Mouse (Mus musculus): ENCODE results near the gene Ubac1. TPM values are rescaled to one million over a fixed set of nuclear protein-coding genes. Genes with fewer than 3 reads are reported as not detected.
A peak's percentile ranks its signal among the peaks of the same experiment; 100 is the strongest.

The Ubac1 gene
- total and polyA plus RNA-seq, 2 experiments: 23.9 to 25.4 TPM

DNA sequence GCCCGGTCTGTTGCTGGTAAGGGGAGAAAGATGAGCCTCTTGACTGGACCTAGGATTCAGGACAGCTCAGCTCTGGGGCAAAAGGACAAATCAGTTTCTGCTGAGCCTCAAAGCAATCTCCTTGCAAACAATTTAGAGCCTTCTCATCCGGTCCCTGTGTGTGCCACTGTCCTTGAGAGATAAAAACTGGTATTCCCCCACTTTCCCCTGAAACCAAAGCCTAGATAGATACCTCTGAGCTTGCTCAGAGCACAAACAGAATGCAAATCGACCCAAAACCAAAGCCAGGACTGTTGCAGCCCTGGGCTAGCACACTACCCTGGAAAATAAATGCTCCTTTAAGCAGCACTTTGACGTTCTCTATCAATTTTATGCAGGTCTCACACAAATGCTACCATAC is 42.5 kb downstream of the Ubac1 start:
- 49% methylated on average over 4 of the region's 4 CpGs for WGBS
- Histone ChIP-seq H3K4me3 (ENCODE audit: insufficient read depth, low read depth, low read length) (no peak overlapping the region), H3K27ac (replicated peaks; ENCODE audit: insufficient read depth, low read depth, low read length) (0 out of 2 replicates have a peak overlapping the region, but pooled peaks have one; percentile 2), H3K27me3 (ENCODE audit: control insufficient read depth, insufficient read depth, low read length) (no peaks in the 10 kb centered on the region), H3K36me3 (ENCODE audit: control insufficient read depth, insufficient read depth, low read length) (no peaks in the 10 kb centered on the region), H3K79me2 (ENCODE audit: control insufficient read depth, insufficient read depth, low read length) (peaks cover 21% of the 10 kb centered on the region; the same call in 1 of the 2 replicates), H3K9ac (ENCODE audit: low read depth, low read length) (no peak overlapping the region), H3K4me1 (ENCODE audit: control insufficient read depth, insufficient read depth, low read length) (peaks cover 5% of the 10 kb centered on the region; the same call in 1 of the 2 replicates)
- no peak for TF ChIP-seq CTCF (IDR thresholded peaks at IDR 0.05; ENCODE audit: low read depth, low read length)
- TF ChIP-seq POLR2A (IDR thresholded peaks at IDR 0.05; ENCODE audit: extremely low read depth, insufficient read depth, low read length): no peak
- DNase-seq (ENCODE audit: extremely low read depth, low read depth, low spot score): no peak

DNA sequence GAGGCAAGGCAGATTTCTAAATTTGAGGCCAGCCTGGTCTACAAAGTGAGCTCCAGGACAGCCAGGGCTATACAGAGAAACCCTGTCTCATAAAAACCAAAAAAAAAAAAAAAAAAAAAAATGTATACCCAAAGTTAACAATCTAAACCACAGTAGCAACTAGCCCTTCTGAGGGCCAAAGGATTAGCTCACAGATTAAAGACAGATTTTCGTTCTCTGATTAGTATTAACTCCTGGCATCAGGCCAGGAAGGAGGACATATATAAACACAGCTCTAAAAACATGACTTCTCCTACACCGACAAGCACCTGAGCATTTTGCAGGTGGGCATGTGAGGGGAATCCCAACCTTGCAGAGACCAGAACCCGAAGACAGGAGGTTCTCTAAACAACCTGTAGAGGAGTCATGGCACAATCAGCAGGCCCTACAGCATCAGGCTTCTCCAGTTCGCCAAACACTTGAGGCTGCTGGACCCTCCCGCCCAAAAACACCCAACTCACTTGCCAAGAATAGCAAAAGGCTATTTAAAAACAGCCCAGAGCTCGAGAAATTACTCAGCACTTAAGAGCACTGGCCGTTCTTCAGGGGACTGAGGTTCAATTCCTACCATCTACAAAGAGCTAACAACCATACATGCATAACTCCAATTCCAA is 43.8 kb downstream of the Ubac1 start:
- H3K4me1 ChIP-seq (ENCODE audit: control insufficient read depth, insufficient read depth, low read length): peaks cover 5% of the 10 kb centered on the region; the same call in 1 of the 2 replicates
- H3K4me3 ChIP-seq (ENCODE audit: insufficient read depth, low read depth, low read length): no peak overlapping the region
- peaks cover 28% of the 10 kb centered on the region; the same call in 1 of the 2 replicates for H3K79me2 ChIP-seq (ENCODE audit: control insufficient read depth, insufficient read depth, low read length)
- TF ChIP-seq POLR2A (IDR thresholded peaks at IDR 0.05; ENCODE audit: extremely low read depth, insufficient read depth, low read length): no peak
- no peaks in the 10 kb centered on the region for H3K27me3 ChIP-seq (ENCODE audit: control insufficient read depth, insufficient read depth, low read length)
- no peak overlapping the region for H3K27ac ChIP-seq (replicated peaks; ENCODE audit: insufficient read depth, low read depth, low read length)
- WGBS: 79% methylated on average over 7 of the region's 7 CpGs
- no peak for DNase-seq (ENCODE audit: extremely low read depth, low read depth, low spot score)
- no peaks in the 10 kb centered on the region for H3K36me3 ChIP-seq (ENCODE audit: control insufficient read depth, insufficient read depth, low read length)
- no peak overlapping the region for H3K9ac ChIP-seq (ENCODE audit: low read depth, low read length)

DNA sequence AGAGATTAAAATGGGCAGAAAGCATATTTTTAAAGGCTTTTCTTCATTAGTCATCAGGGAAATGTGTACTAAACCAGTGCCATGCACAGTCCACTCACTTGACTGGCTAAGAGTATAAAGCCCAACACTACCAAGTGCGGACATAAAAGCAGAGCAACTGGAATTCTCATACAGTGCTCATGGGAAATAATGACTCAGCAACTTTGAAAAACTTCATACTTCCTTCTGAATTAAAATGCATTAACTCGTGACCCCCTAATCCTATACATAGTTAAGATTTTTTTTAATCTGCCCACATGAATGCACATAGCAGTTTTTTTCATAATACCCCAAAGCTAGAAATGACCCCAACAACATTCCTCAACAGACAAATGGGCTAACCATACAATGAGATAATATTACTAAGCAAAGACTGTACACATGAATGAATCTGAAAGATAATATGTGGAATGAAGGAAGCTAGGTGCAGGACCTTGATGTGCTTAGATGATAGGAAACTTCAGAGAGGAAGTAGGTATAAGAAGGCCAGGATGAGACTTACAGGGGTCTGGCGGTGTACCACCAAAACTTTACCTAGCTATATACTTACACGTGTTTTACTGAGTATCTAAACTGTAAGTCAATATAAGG is 46.3 kb downstream of the Ubac1 start:
- Histone ChIP-seq H3K36me3 (ENCODE audit: control insufficient read depth, insufficient read depth, low read length) (no peaks in the 10 kb centered on the region), H3K4me3 (ENCODE audit: insufficient read depth, low read depth, low read length) (no peak overlapping the region), H3K27me3 (ENCODE audit: control insufficient read depth, insufficient read depth, low read length) (no peaks in the 10 kb centered on the region), H3K4me1 (ENCODE audit: control insufficient read depth, insufficient read depth, low read length) (peaks cover 3% of the 10 kb centered on the region; the same call in 1 of the 2 replicates), H3K79me2 (ENCODE audit: control insufficient read depth, insufficient read depth, low read length) (peaks cover 29% of the 10 kb centered on the region; the same call in 1 of the 2 replicates), H3K27ac (replicated peaks; ENCODE audit: insufficient read depth, low read depth, low read length) (no peak overlapping the region), H3K9ac (ENCODE audit: low read depth, low read length) (no peak overlapping the region)
- WGBS: 92% methylated on average over 4 of the region's 4 CpGs
- no peak for DNase-seq (ENCODE audit: extremely low read depth, low read depth, low spot score)
- TF ChIP-seq POLR2A (IDR thresholded peaks at IDR 0.05; ENCODE audit: extremely low read depth, insufficient read depth, low read length): no peak
- no peak for TF ChIP-seq CTCF (IDR thresholded peaks at IDR 0.05; ENCODE audit: low read depth, low read length)

DNA sequence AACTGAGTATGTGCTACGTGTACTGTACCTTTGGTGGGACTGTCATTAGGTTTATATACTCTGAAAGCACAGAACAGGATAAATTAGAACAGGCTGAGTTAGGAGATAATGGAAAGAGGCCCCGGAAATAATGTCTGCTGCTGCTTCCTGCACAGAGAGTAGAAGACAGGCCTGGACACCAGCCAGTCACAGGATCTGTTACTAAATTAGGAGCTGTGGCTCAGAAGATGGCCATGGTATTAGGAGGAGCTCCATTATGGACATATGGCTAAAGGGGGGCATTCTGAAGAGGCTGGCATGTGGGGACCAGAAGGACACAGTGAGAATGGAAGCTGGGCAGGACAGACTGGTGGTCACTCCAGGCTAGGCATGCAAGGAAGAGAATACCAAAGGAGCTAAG is 51.1 kb downstream of the Ubac1 start:
- H3K9ac ChIP-seq (ENCODE audit: low read depth, low read length): no peak overlapping the region
- H3K36me3 ChIP-seq (ENCODE audit: control insufficient read depth, insufficient read depth, low read length): peaks cover 4% of the 10 kb centered on the region
- DNase-seq (ENCODE audit: extremely low read depth, low read depth, low spot score): no peak
- no peak for TF ChIP-seq CTCF (IDR thresholded peaks at IDR 0.05; ENCODE audit: low read depth, low read length)
- no peak for TF ChIP-seq POLR2A (IDR thresholded peaks at IDR 0.05; ENCODE audit: extremely low read depth, insufficient read depth, low read length)
- H3K27ac ChIP-seq (replicated peaks; ENCODE audit: insufficient read depth, low read depth, low read length): no peak overlapping the region
- peaks cover 3% of the 10 kb centered on the region; the same call in 1 of the 2 replicates for H3K4me1 ChIP-seq (ENCODE audit: control insufficient read depth, insufficient read depth, low read length)
- WGBS: 84% methylated on average over 2 of the region's 2 CpGs
- H3K79me2 ChIP-seq (ENCODE audit: control insufficient read depth, insufficient read depth, low read length): peaks cover 19% of the 10 kb centered on the region; the same call in 1 of the 2 replicates
- no peak overlapping the region for H3K4me3 ChIP-seq (ENCODE audit: insufficient read depth, low read depth, low read length)
- no peaks in the 10 kb centered on the region for H3K27me3 ChIP-seq (ENCODE audit: control insufficient read depth, insufficient read depth, low read length)

DNA sequence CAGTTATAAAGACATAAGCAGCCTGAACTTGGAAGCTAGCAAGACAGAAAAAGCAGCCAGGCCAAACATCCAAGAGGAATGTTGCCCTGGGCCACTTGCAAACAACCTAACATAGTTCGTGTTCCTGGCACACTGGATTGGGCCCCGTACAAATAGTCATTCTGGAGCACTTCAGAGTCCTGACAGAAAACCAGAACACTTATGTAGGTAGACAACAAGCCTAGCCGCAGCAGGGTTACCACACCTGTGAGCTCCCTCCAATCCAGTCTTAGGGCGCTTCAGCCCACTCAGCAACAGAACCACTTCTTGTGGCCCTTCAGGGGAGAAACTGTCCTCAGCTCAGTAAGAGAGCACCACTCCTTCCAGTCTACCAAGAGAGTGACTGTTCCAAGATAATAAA is 52.2 kb downstream of the Ubac1 start:
- no peak overlapping the region for H3K27ac ChIP-seq (replicated peaks; ENCODE audit: insufficient read depth, low read depth, low read length)
- WGBS: 69% methylated on average over 4 of the region's 4 CpGs

DNA sequence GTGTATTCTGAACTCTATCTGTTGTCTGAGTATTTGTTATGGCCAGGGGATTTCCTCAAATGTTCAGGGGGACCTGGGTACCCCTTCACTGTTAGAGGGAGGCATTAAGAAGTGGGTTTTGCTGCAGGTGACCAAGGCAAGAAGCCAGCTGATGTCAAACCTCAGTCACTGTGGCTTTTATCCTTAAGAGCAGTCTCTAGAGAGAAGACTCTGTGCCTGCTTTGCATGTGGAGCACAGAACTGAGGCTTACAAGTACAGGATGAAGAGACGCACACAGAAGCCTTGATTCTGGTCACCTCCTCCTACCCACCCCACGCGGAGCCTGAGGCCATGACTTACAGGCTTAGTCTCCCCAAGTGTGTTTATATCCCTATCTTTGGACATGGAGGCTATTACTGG is 72.3 kb downstream of the Ubac1 start:
- Histone ChIP-seq H3K9ac (ENCODE audit: low read depth, low read length) (no peak overlapping the region), H3K36me3 (ENCODE audit: control insufficient read depth, insufficient read depth, low read length) (peaks cover 15% of the 10 kb centered on the region; the same call in 1 of the 2 replicates), H3K79me2 (ENCODE audit: control insufficient read depth, insufficient read depth, low read length) (no peaks in the 10 kb centered on the region), H3K4me1 (ENCODE audit: control insufficient read depth, insufficient read depth, low read length) (peaks cover 4% of the 10 kb centered on the region; the same call in 1 of the 2 replicates), H3K4me3 (ENCODE audit: insufficient read depth, low read depth, low read length) (no peak overlapping the region), H3K27ac (replicated peaks; ENCODE audit: insufficient read depth, low read depth, low read length) (no peak overlapping the region), H3K27me3 (ENCODE audit: control insufficient read depth, insufficient read depth, low read length) (no peaks in the 10 kb centered on the region)
- 93% methylated on average over 3 of the region's 3 CpGs for WGBS
- DNase-seq (ENCODE audit: extremely low read depth, low read depth, low spot score): no peak
- TF ChIP-seq POLR2A (IDR thresholded peaks at IDR 0.05; ENCODE audit: extremely low read depth, insufficient read depth, low read length): no peak
- TF ChIP-seq CTCF (IDR thresholded peaks at IDR 0.05; ENCODE audit: low read depth, low read length): no peak

More for the DNA sequence above, 52.2 kb downstream of the Ubac1 start:
- DNase-seq (ENCODE audit: extremely low read depth, low read depth, low spot score): no peak
- H3K36me3 ChIP-seq (ENCODE audit: control insufficient read depth, insufficient read depth, low read length): peaks cover 13% of the 10 kb centered on the region
- H3K9ac ChIP-seq (ENCODE audit: low read depth, low read length): no peak overlapping the region
- TF ChIP-seq POLR2A (IDR thresholded peaks at IDR 0.05; ENCODE audit: extremely low read depth, insufficient read depth, low read length) (no peak), CTCF (IDR thresholded peaks at IDR 0.05; ENCODE audit: low read depth, low read length) (no peak)
- peaks cover 3% of the 10 kb centered on the region; the same call in 1 of the 2 replicates for H3K4me1 ChIP-seq (ENCODE audit: control insufficient read depth, insufficient read depth, low read length)
- H3K4me3 ChIP-seq (ENCODE audit: insufficient read depth, low read depth, low read length): no peak overlapping the region
- no peaks in the 10 kb centered on the region for H3K27me3 ChIP-seq (ENCODE audit: control insufficient read depth, insufficient read depth, low read length)
- peaks cover 19% of the 10 kb centered on the region; the same call in 1 of the 2 replicates for H3K79me2 ChIP-seq (ENCODE audit: control insufficient read depth, insufficient read depth, low read length)

Other genes starting within 250 kb of the Ubac1 start
- not detected in 2 replicates for gene Lcn11, start 244.7 kb downstream of the Ubac1 start, total RNA-seq (2014; rRNA removed)
- gene Lcn11, start 244.7 kb downstream of the Ubac1 start, polyA plus RNA-seq (2012; rRNA removed): not detected in 2 replicates
- gene Gm13539, start 239.5 kb downstream of the Ubac1 start, total RNA-seq (2014; rRNA removed): not detected in 2 replicates
- not detected in 2 replicates for gene Gm13539, start 239.5 kb downstream of the Ubac1 start, polyA plus RNA-seq (2012; rRNA removed)
- gene Glt6d1, start 205.9 kb downstream of the Ubac1 start, total RNA-seq (2014; rRNA removed): not detected in 2 replicates
- gene Glt6d1, start 205.9 kb downstream of the Ubac1 start, polyA plus RNA-seq (2012; rRNA removed): not detected in 2 replicates
- gene Lcn9, start 198.6 kb downstream of the Ubac1 start, total RNA-seq (2014; rRNA removed): not detected in 2 replicates
- not detected in 2 replicates for gene Lcn9, start 198.6 kb downstream of the Ubac1 start, polyA plus RNA-seq (2012; rRNA removed)
- gene Sohlh1, start 174.5 kb downstream of the Ubac1 start, total RNA-seq (2014; rRNA removed): not detected in 2 replicates
- gene Sohlh1, start 174.5 kb downstream of the Ubac1 start, polyA plus RNA-seq (2012; rRNA removed): not detected in 2 replicates
- gene Kcnt1, start 158.0 kb downstream of the Ubac1 start, total RNA-seq (2014; rRNA removed): under 0.01 TPM in 1 of 2 replicates, not detected in the other
- gene Kcnt1, start 158.0 kb downstream of the Ubac1 start, polyA plus RNA-seq (2012; rRNA removed): 0.02 and 0.11 TPM in 2 replicates
- 5.4 and 9.0 TPM in 2 replicates for gene Camsap1, start 38.5 kb downstream of the Ubac1 start, total RNA-seq (2014; rRNA removed)
- gene Camsap1, start 38.5 kb downstream of the Ubac1 start, polyA plus RNA-seq (2012; rRNA removed): 2.4 and 2.5 TPM in 2 replicates
- gene Nacc2, start 101.5 kb upstream of the Ubac1 start, total RNA-seq (2014; rRNA removed): 6.0 and 10.5 TPM in 2 replicates
- gene Nacc2, start 101.5 kb upstream of the Ubac1 start, polyA plus RNA-seq (2012; rRNA removed): 22.2 and 22.6 TPM in 2 replicates
- gene Lhx3, start 186.5 kb upstream of the Ubac1 start, total RNA-seq (2014; rRNA removed): not detected in 2 replicates
- gene Lhx3, start 186.5 kb upstream of the Ubac1 start, polyA plus RNA-seq (2012; rRNA removed): not detected in 2 replicates
- 4.1 and 4.2 TPM in 2 replicates for gene Qsox2, start 215.8 kb upstream of the Ubac1 start, total RNA-seq (2014; rRNA removed)
- 4.4 and 4.9 TPM in 2 replicates for gene Qsox2, start 215.8 kb upstream of the Ubac1 start, polyA plus RNA-seq (2012; rRNA removed)

Data from liver, adult 2 months (tissue).